Mouse (Mus musculus): Measurements from ENCODE around the gene Rbbp8nl.
A peak's percentile ranks its signal among the peaks of the same experiment; 100 is the strongest.

Gene Rbbp8nl

GRCm38 (mm10) chr2:180289440-180290108 is at the start of gene Rbbp8nl:
Gene Rbbp8nl (minus strand): TSS chr2:180289879.
- DNase-seq (ENCODE audit: low spot score): no peak

GRCm38 (mm10) chr2:180334551-180334986 is 44.9 kb upstream of the Rbbp8nl start, which contains the start of gene Gata5:
Gene Gata5 (minus strand): TSS chr2:180334699.
- peak; percentile 88 for DNase-seq (ENCODE audit: low spot score)

- peak; percentile 33 for DNase-seq (ENCODE audit: low spot score)
Measured at GRCm38 (mm10) chr2:180333778-180334550, 44.3 kb upstream of the Rbbp8nl start.

GRCm38 (mm10) chr2:180329466-180329865 is 39.8 kb upstream of the Rbbp8nl start:
- DNase-seq (ENCODE audit: low spot score): no peak

- peak; percentile 68 for DNase-seq (ENCODE audit: low spot score)
Measured at GRCm38 (mm10) chr2:180322674-180323355, 33.1 kb upstream of the Rbbp8nl start.

GRCm38 (mm10) chr2:180320216-180320615 is 30.5 kb upstream of the Rbbp8nl start:
- DNase-seq (ENCODE audit: low spot score): no peak

GRCm38 (mm10) chr2:180317591-180317990 is 27.9 kb upstream of the Rbbp8nl start:
- no peak for DNase-seq (ENCODE audit: low spot score)

- no peak for DNase-seq (ENCODE audit: low spot score)
Measured at GRCm38 (mm10) chr2:180314292-180314691, 24.6 kb upstream of the Rbbp8nl start.

- DNase-seq (ENCODE audit: low spot score): no peak
Measured at GRCm38 (mm10) chr2:180311147-180311546, 21.5 kb upstream of the Rbbp8nl start.

- DNase-seq (ENCODE audit: low spot score): no peak
Measured at GRCm38 (mm10) chr2:180307680-180308079, 18.0 kb upstream of the Rbbp8nl start.

- peak; percentile 43 for DNase-seq (ENCODE audit: low spot score)
Measured at GRCm38 (mm10) chr2:180306423-180307168, 16.9 kb upstream of the Rbbp8nl start.

- DNase-seq (ENCODE audit: low spot score): no peak
Measured at GRCm38 (mm10) chr2:180306009-180306408, 16.3 kb upstream of the Rbbp8nl start.

- DNase-seq (ENCODE audit: low spot score): no peak
Measured at GRCm38 (mm10) chr2:180305490-180305889, 15.8 kb upstream of the Rbbp8nl start.

GRCm38 (mm10) chr2:180304554-180304953 is 14.9 kb upstream of the Rbbp8nl start:
- DNase-seq (ENCODE audit: low spot score): no peak

- no peak for DNase-seq (ENCODE audit: low spot score)
Measured at GRCm38 (mm10) chr2:180303468-180303867, 13.8 kb upstream of the Rbbp8nl start.

GRCm38 (mm10) chr2:180302201-180302600 is 12.5 kb upstream of the Rbbp8nl start:
- DNase-seq (ENCODE audit: low spot score): no peak

- DNase-seq (ENCODE audit: low spot score): peak; percentile 53
Measured at GRCm38 (mm10) chr2:180300771-180301170, 11.1 kb upstream of the Rbbp8nl start.

GRCm38 (mm10) chr2:180300252-180300651 is 10.6 kb upstream of the Rbbp8nl start:
- DNase-seq (ENCODE audit: low spot score): no peak

- no peak for DNase-seq (ENCODE audit: low spot score)
Measured at GRCm38 (mm10) chr2:180292906-180293305, 3.2 kb upstream of the Rbbp8nl start.

GRCm38 (mm10) chr2:180292026-180292425 is 2.3 kb upstream of the Rbbp8nl start:
- DNase-seq (ENCODE audit: low spot score): no peak

GRCm38 (mm10) chr2:180291566-180291965 is 1.9 kb upstream of the Rbbp8nl start:
- no peak for DNase-seq (ENCODE audit: low spot score)

- DNase-seq (ENCODE audit: low spot score): no peak
Measured at GRCm38 (mm10) chr2:180290503-180290902, 824 bp upstream of the Rbbp8nl start.

All from yolk sac, embryonic 10.5 days (tissue).